Mouse (Mus musculus): Measurements from ENCODE around the gene Mapkapk3.

- TF ChIP-seq CTCF (IDR thresholded peaks at IDR 0.05; ENCODE audit: extremely low read depth, insufficient read depth, low read length) = no peak
- no peak for TF ChIP-seq POLR2A (IDR thresholded peaks at IDR 0.05; ENCODE audit: extremely low read depth, insufficient read depth, low read length)
Measured at GRCm38 (mm10) chr9:107335046-107335445, 45.4 kb upstream of the Mapkapk3 start.

Data from cortical plate, adult 2 months (tissue).